Mouse (Mus musculus) CH12.LX (cell line): ENCODE measurements around the gene Fut1.

Source experiments
- BHLHE40 ChIP-seq: IDR thresholded peaks from 2 replicates; pipeline ENCODE4 v1.6.1; 2011; ENCODE audit warnings: mild to moderate bottlenecking, low read depth, low read length, improper control_type of control experiment
- CHD2 ChIP-seq: IDR thresholded peaks from 2 replicates; pipeline ENCODE4 v1.6.1; 2011; ENCODE audit warnings: low read length, improper control_type of control experiment
- CTCF ChIP-seq, 2 experiments: IDR thresholded peaks in 1 of 2; conservative IDR thresholded peaks in 1 of 2; 2 replicates each; pipeline ENCODE4 v1.5.1; 2011 to 2012; ENCODE audit warnings: low read depth in 2 of 2, low read length in 2 of 2, improper control_type of control experiment in 1 of 2, inconsistent platforms in 1 of 2, mild to moderate bottlenecking in 1 of 2, moderate library complexity in 1 of 2
- E2F4 ChIP-seq: IDR thresholded peaks from 2 replicates; pipeline ENCODE4 v1.6.1; 2011; ENCODE audit warnings: low read depth, low read length, improper control_type of control experiment; ENCODE audit not compliant: insufficient replicate concordance
- JUND ChIP-seq: conservative IDR thresholded peaks from 2 replicates; pipeline ENCODE4 v1.6.1; 2011; ENCODE audit warnings: low read depth, low read length, improper control_type of control experiment
- MAZ ChIP-seq: IDR thresholded peaks from 2 replicates; pipeline ENCODE4 v1.6.1; 2012; ENCODE audit warnings: low read depth, mild to moderate bottlenecking, inconsistent platforms, low read length, improper control_type of control experiment, moderate library complexity
- MXI1 ChIP-seq: IDR thresholded peaks from 2 replicates; pipeline ENCODE4 v1.6.1; 2011; ENCODE audit warnings: mild to moderate bottlenecking, low read depth, low read length, improper control_type of control experiment
- POLR2A ChIP-seq: IDR thresholded peaks from 2 replicates; pipeline ENCODE4 v1.6.1; 2011; ENCODE audit warnings: low read depth, mild to moderate bottlenecking, improper control_type of control experiment, low read length
- RAD21 ChIP-seq: IDR thresholded peaks from 2 replicates; pipeline ENCODE4 v1.6.1; 2011; ENCODE audit warnings: low read depth, mild to moderate bottlenecking, low read length, improper control_type of control experiment, moderate library complexity
- SIN3A ChIP-seq: IDR thresholded peaks from 2 replicates; pipeline ENCODE4 v1.6.1; 2012; ENCODE audit warnings: low read length, improper control_type of control experiment, inconsistent platforms
- USF2 ChIP-seq: conservative IDR thresholded peaks from 2 replicates; pipeline ENCODE4 v1.6.1; 2011; ENCODE audit warnings: low read depth, low read length, improper control_type of control experiment
- ZC3H11A ChIP-seq: IDR thresholded peaks from 2 replicates; pipeline ENCODE4 v1.6.1; 2012; ENCODE audit warnings: low read depth, mild to moderate bottlenecking, inconsistent platforms, low read length, improper control_type of control experiment
- ZKSCAN1 ChIP-seq: IDR thresholded peaks from 2 replicates; pipeline ENCODE4 v1.6.1; 2012; ENCODE audit warnings: low read depth, inconsistent platforms, low read length, improper control_type of control experiment, borderline replicate concordance
- ZMIZ1 ChIP-seq: IDR thresholded peaks from 2 replicates; pipeline ENCODE4 v1.6.1; 2012; ENCODE audit warnings: low read depth, mild to moderate bottlenecking, inconsistent platforms, low read length, improper control_type of control experiment

DNA sequence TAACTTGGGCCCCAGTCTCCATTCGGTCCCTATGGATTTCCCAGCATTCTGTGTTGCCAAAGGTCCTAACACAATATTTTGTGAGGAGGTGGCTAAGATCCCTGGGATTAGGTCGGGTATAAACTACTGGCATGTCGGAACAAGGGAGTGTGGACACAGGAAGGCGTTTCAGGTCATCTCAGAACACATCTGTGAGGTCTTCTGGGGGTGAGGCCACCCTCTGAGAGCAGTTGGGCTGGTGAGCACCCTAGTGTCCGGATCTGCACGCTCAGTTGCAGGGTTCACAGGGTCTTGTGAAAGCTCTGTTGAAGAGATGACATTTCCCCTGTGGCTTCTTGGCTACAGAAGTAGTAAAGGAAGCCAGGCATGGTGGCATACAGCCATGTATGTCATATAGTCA is 31.2 kb upstream of the Fut1 start:
- no peak for TF ChIP-seq ZKSCAN1
- no peak for TF ChIP-seq BHLHE40
- TF ChIP-seq MAZ: no peak
- TF ChIP-seq MXI1: no peak
- TF ChIP-seq ZMIZ1: no peak
- TF ChIP-seq JUND: no peak
- no peak for TF ChIP-seq USF2
- no peak for TF ChIP-seq CHD2
- TF ChIP-seq ZC3H11A: no peak
- no peak for TF ChIP-seq CTCF (conservative IDR thresholded peaks at IDR 0.05 in 1 of 2, IDR thresholded peaks at IDR 0.05 in 1 of 2; ENCODE audit: low read depth in 2 of 2, low read length in 2 of 2)
- no peak for TF ChIP-seq E2F4
- TF ChIP-seq RAD21: no peak
- TF ChIP-seq SIN3A: no peak
- no peak for TF ChIP-seq POLR2A
